Mouse (Mus musculus) ES-E14 (cell line): Measurements from ENCODE around the gene Per1.

Experiments
- CHD2 ChIP-seq: IDR thresholded peaks from 2 replicates; pipeline ENCODE4 v1.6.1; 2014; ENCODE audit warnings: mild to moderate bottlenecking, low read depth, low read length, inconsistent platforms
- HCFC1 ChIP-seq: IDR thresholded peaks from 2 replicates; pipeline ENCODE4 v1.6.1; 2012; ENCODE audit warnings: low read length, inconsistent platforms, borderline replicate concordance; ENCODE audit not compliant: insufficient read depth
- ZC3H11A ChIP-seq: IDR thresholded peaks from 2 replicates; pipeline ENCODE4 v1.6.1; 2012; ENCODE audit warnings: low read depth, mild to moderate bottlenecking, inconsistent platforms, low read length, borderline replicate concordance
- ZNF384 ChIP-seq: IDR thresholded peaks from 2 replicates; pipeline ENCODE4 v1.6.1; 2012; ENCODE audit warnings: low read depth, low read length, inconsistent platforms

GRCm38 (mm10) chr11:69070093-69070492 lies 24.9 kb upstream of the Per1 start:
- no peak for TF ChIP-seq ZC3H11A
- no peak for TF ChIP-seq ZNF384
- TF ChIP-seq HCFC1 = no peak; the same call in 1 of the 2 replicates
- TF ChIP-seq CHD2 = no peak
